Mouse (Mus musculus) stomach, postnatal 0 days (tissue): ENCODE measurements around the gene Arid1b.

Experiments used
- CTCF ChIP-seq: IDR thresholded peaks from 2 replicates; pipeline ENCODE4 v1.5.1; 2016; ENCODE audit warnings: antibody characterized with exemption, low read depth, mild to moderate bottlenecking, moderate library complexity
- EP300 ChIP-seq: optimal IDR thresholded peaks from 2 replicates; pipeline ENCODE3; 2016; ENCODE audit warnings: antibody characterized with exemption

DNA sequence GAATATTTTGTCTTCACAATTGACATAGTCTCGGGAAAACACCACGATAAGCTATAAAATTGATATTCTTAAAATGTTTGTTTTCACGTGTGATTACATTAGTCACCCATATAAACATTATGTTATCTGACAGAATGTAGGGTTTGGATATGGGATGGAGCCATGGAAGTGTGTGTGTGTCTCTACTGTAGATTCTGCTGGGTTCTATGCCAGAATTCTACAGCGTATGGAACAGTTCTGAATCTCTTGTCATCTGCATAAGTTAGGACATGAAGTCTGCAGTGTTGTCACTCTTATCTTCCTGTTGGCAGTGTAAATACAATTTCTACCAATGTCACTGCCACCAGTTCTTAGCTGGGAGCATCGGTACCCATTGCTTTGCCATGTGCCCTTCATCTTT, 177.3 kb downstream of the Arid1b start:
- TF ChIP-seq CTCF = no peak
- TF ChIP-seq EP300 = no peak
